Mouse (Mus musculus) testis, postnatal 10 days (tissue): ENCODE measurements at regions not wholly inside any gene's neighbourhood (a gene's known extent, or its start where the extent isn't known, plus 50 kb on each side); places are given as distances from the start of the nearest gene placed in this dataset.
A peak's percentile ranks its signal among the peaks of the same experiment; 100 is the strongest.
"Not testable (repeated sequence)": the region's sequence is repeated elsewhere in the genome, so short reads cannot be mapped to it uniquely, and the experiment has no call there.

Source experiments
- DNase-seq: peaks from one replicate; pipeline ENCODE4 v3.0.0; 2021; ENCODE audit warnings: low spot score

GRCm38 (mm10) chr15:37101419-37101818 lies 93.8 kb upstream of the Zfp706 start:
- DNase-seq = no peak

GRCm38 (mm10) chr15:37100767-37101288 lies 93.3 kb upstream of the Zfp706 start:
- no peak for DNase-seq

GRCm38 (mm10) chr15:37099927-37100766 lies 92.6 kb upstream of the Zfp706 start:
- peak; percentile 56 for DNase-seq

GRCm38 (mm10) chr15:37099176-37099575 lies 91.6 kb upstream of the Zfp706 start:
- DNase-seq = no peak

- peak; percentile 35 for DNase-seq
Measured at GRCm38 (mm10) chr15:37097426-37097825, 89.9 kb upstream of the Zfp706 start.

- DNase-seq = peak; percentile 34
Measured at GRCm38 (mm10) chr15:37091171-37091570, 83.6 kb upstream of the Zfp706 start.

- DNase-seq = peak; percentile 36
Measured at GRCm38 (mm10) chr15:37083726-37084125, 76.2 kb upstream of the Zfp706 start.

GRCm38 (mm10) chr15:37081836-37082235 lies 74.3 kb upstream of the Zfp706 start:
- peak; percentile 2 for DNase-seq

GRCm38 (mm10) chr15:37080931-37081330 lies 73.4 kb upstream of the Zfp706 start:
- peak; percentile 16 for DNase-seq

- DNase-seq = peak; percentile 19
Measured at GRCm38 (mm10) chr15:37080395-37080794, 72.8 kb upstream of the Zfp706 start.

GRCm38 (mm10) chr15:37074207-37074606 lies 66.6 kb upstream of the Zfp706 start:
- not testable (repeated sequence) for DNase-seq

GRCm38 (mm10) chr15:37072202-37072862 lies 64.8 kb upstream of the Zfp706 start:
- peak; percentile 27 for DNase-seq

- DNase-seq = peak; percentile 19
Measured at GRCm38 (mm10) chr15:37070188-37070587, 62.6 kb upstream of the Zfp706 start.

GRCm38 (mm10) chr15:37067326-37067725 lies 59.8 kb upstream of the Zfp706 start:
- no peak for DNase-seq

GRCm38 (mm10) chr15:37065926-37066550 lies 58.5 kb upstream of the Zfp706 start:
- DNase-seq = peak; percentile 26

GRCm38 (mm10) chr15:37065408-37065807 lies 57.8 kb upstream of the Zfp706 start:
- peak; percentile 27 for DNase-seq

- DNase-seq = peak; percentile 27
Measured at GRCm38 (mm10) chr15:37063781-37064383, 56.3 kb upstream of the Zfp706 start.

- DNase-seq = no peak
Measured at GRCm38 (mm10) chr15:37062585-37062984, 55.0 kb upstream of the Zfp706 start.

- peak; percentile 33 for DNase-seq
Measured at GRCm38 (mm10) chr15:37061501-37061900, 53.9 kb upstream of the Zfp706 start.

- DNase-seq = peak; percentile 29
Measured at GRCm38 (mm10) chr15:37060831-37061230, 53.3 kb upstream of the Zfp706 start.
